Mouse (Mus musculus): Measurements from ENCODE around the gene Sema6d. TPM values are rescaled to one million over a fixed set of nuclear protein-coding genes. Genes with fewer than 3 reads are reported as not detected.

Gene Sema6d
- polyA plus RNA-seq, 1 experiment from 2014 or later = 27.5 TPM

GRCm38 (mm10) chr2:124171718-124172117 is 81.9 kb downstream of the Sema6d start:
- H3K4me2 ChIP-seq = no peak overlapping the region
- no peak overlapping the region for H3K27ac ChIP-seq (ENCODE audit: poor library complexity, severe bottlenecking)
- H3K4me3 ChIP-seq = no peak overlapping the region
- no peaks in the 10 kb centered on the region for H3K4me1 ChIP-seq (replicated peaks)
- ATAC-seq (ENCODE audit: insufficient number of reproducible peaks, low FRiP score) = no peak
- 74% methylated on average over 3 of the region's 3 CpGs for WGBS
- no peaks in the 10 kb centered on the region for H3K36me3 ChIP-seq
- no peaks in the 10 kb centered on the region for H3K27me3 ChIP-seq (replicated peaks)
- H3K9me3 ChIP-seq (replicated peaks) = no peaks in the 10 kb centered on the region
- no peak overlapping the region for H3K9ac ChIP-seq

- 43% methylated on average over 1 of the region's 1 CpGs for whole genome bisulfite sequencing
- Histone ChIP-seq H3K4me2 (no peak overlapping the region), H3K9me3 (replicated peaks) (no peaks in the 10 kb centered on the region), H3K9ac (no peak overlapping the region), H3K27ac (ENCODE audit: poor library complexity, severe bottlenecking) (no peak overlapping the region), H3K4me3 (no peak overlapping the region), H3K36me3 (no peaks in the 10 kb centered on the region), H3K4me1 (replicated peaks) (no peaks in the 10 kb centered on the region), H3K27me3 (replicated peaks) (no peaks in the 10 kb centered on the region)
- ATAC-seq (ENCODE audit: insufficient number of reproducible peaks, low FRiP score) = no peak
Measured at GRCm38 (mm10) chr2:124176265-124176664, 86.5 kb downstream of the Sema6d start.

GRCm38 (mm10) chr2:124176711-124177169 is 87.0 kb downstream of the Sema6d start:
- Histone ChIP-seq H3K9ac (no peak overlapping the region), H3K4me3 (no peak overlapping the region), H3K9me3 (replicated peaks) (no peaks in the 10 kb centered on the region), H3K4me1 (replicated peaks) (no peaks in the 10 kb centered on the region), H3K27ac (ENCODE audit: poor library complexity, severe bottlenecking) (no peak overlapping the region), H3K36me3 (no peaks in the 10 kb centered on the region), H3K4me2 (no peak overlapping the region), H3K27me3 (replicated peaks) (no peaks in the 10 kb centered on the region)
- no peak for ATAC-seq (ENCODE audit: insufficient number of reproducible peaks, low FRiP score)
- WGBS = 76% methylated on average over 4 of the region's 4 CpGs

- no peak overlapping the region for H3K9ac ChIP-seq
- no peak overlapping the region for H3K4me2 ChIP-seq
- 0 out of 2 replicates have a peak, but pooled peaks cover 3% of the 10 kb centered on the region for H3K4me1 ChIP-seq (replicated peaks)
- H3K27ac ChIP-seq (ENCODE audit: poor library complexity, severe bottlenecking) = no peak overlapping the region
- no peaks in the 10 kb centered on the region for H3K9me3 ChIP-seq (replicated peaks)
- WGBS = 77% methylated on average over 2 of the region's 2 CpGs
- H3K4me3 ChIP-seq = no peak overlapping the region
- no peak for ATAC-seq (ENCODE audit: insufficient number of reproducible peaks, low FRiP score)
- H3K36me3 ChIP-seq = no peaks in the 10 kb centered on the region
- H3K27me3 ChIP-seq (replicated peaks) = no peaks in the 10 kb centered on the region
Measured at GRCm38 (mm10) chr2:124189271-124189670, 99.5 kb downstream of the Sema6d start.

GRCm38 (mm10) chr2:124194041-124194440 is 104.3 kb downstream of the Sema6d start:
- H3K9me3 ChIP-seq (replicated peaks) = no peaks in the 10 kb centered on the region
- no peaks in the 10 kb centered on the region for H3K4me1 ChIP-seq (replicated peaks)
- H3K27ac ChIP-seq (ENCODE audit: poor library complexity, severe bottlenecking) = no peak overlapping the region
- no peak overlapping the region for H3K4me2 ChIP-seq
- WGBS = 88% methylated on average over 5 of the region's 5 CpGs
- no peak overlapping the region for H3K9ac ChIP-seq
- no peak for ATAC-seq (ENCODE audit: insufficient number of reproducible peaks, low FRiP score)
- no peaks in the 10 kb centered on the region for H3K27me3 ChIP-seq (replicated peaks)
- no peaks in the 10 kb centered on the region for H3K36me3 ChIP-seq
- H3K4me3 ChIP-seq = no peak overlapping the region

GRCm38 (mm10) chr2:124201493-124201892 is 111.7 kb downstream of the Sema6d start:
- Histone ChIP-seq H3K4me1 (replicated peaks) (no peaks in the 10 kb centered on the region), H3K36me3 (no peaks in the 10 kb centered on the region), H3K27ac (ENCODE audit: poor library complexity, severe bottlenecking) (no peak overlapping the region), H3K9me3 (replicated peaks) (no peaks in the 10 kb centered on the region), H3K4me2 (no peak overlapping the region), H3K9ac (no peak overlapping the region), H3K27me3 (replicated peaks) (no peaks in the 10 kb centered on the region), H3K4me3 (no peak overlapping the region)
- no peak for ATAC-seq (ENCODE audit: insufficient number of reproducible peaks, low FRiP score)
- WGBS = 86% methylated on average over 5 of the region's 5 CpGs

GRCm38 (mm10) chr2:124202475-124202990 is 112.8 kb downstream of the Sema6d start:
- Histone ChIP-seq H3K9ac (no peak overlapping the region), H3K27me3 (replicated peaks) (no peaks in the 10 kb centered on the region), H3K9me3 (replicated peaks) (no peaks in the 10 kb centered on the region), H3K27ac (ENCODE audit: poor library complexity, severe bottlenecking) (no peak overlapping the region), H3K4me3 (no peak overlapping the region), H3K4me1 (replicated peaks) (no peaks in the 10 kb centered on the region), H3K4me2 (no peak overlapping the region), H3K36me3 (no peaks in the 10 kb centered on the region)
- no peak for ATAC-seq (ENCODE audit: insufficient number of reproducible peaks, low FRiP score)
- 50% methylated on average over 4 of the region's 4 CpGs for WGBS

- ATAC-seq (ENCODE audit: insufficient number of reproducible peaks, low FRiP score) = no peak
- H3K9me3 ChIP-seq (replicated peaks) = no peaks in the 10 kb centered on the region
- 70% methylated on average over 5 of the region's 5 CpGs for WGBS
- no peak overlapping the region for H3K9ac ChIP-seq
- no peak overlapping the region for H3K4me3 ChIP-seq
- H3K27me3 ChIP-seq (replicated peaks) = no peaks in the 10 kb centered on the region
- no peaks in the 10 kb centered on the region for H3K36me3 ChIP-seq
- no peak overlapping the region for H3K4me2 ChIP-seq
- H3K4me1 ChIP-seq (replicated peaks) = 0 out of 2 replicates have a peak, but pooled peaks cover 5% of the 10 kb centered on the region
- H3K27ac ChIP-seq (ENCODE audit: poor library complexity, severe bottlenecking) = no peak overlapping the region
Measured at GRCm38 (mm10) chr2:124205811-124206210, 116.0 kb downstream of the Sema6d start.

- no peaks in the 10 kb centered on the region for H3K9me3 ChIP-seq (replicated peaks)
- 44% methylated on average over 2 of the region's 2 CpGs for WGBS
- no peak for ATAC-seq (ENCODE audit: insufficient number of reproducible peaks, low FRiP score)
- H3K36me3 ChIP-seq = no peaks in the 10 kb centered on the region
- H3K9ac ChIP-seq = no peak overlapping the region
- no peaks in the 10 kb centered on the region for H3K27me3 ChIP-seq (replicated peaks)
- 0 out of 2 replicates have a peak, but pooled peaks cover 5% of the 10 kb centered on the region for H3K4me1 ChIP-seq (replicated peaks)
- H3K27ac ChIP-seq (ENCODE audit: poor library complexity, severe bottlenecking) = no peak overlapping the region
- no peak overlapping the region for H3K4me3 ChIP-seq
- H3K4me2 ChIP-seq = no peak overlapping the region
Measured at GRCm38 (mm10) chr2:124208251-124208650, 118.5 kb downstream of the Sema6d start.

GRCm38 (mm10) chr2:124223559-124223958 is 133.8 kb downstream of the Sema6d start:
- no peaks in the 10 kb centered on the region for H3K27me3 ChIP-seq (replicated peaks)
- H3K4me2 ChIP-seq = no peak overlapping the region
- H3K27ac ChIP-seq (ENCODE audit: poor library complexity, severe bottlenecking) = no peak overlapping the region
- H3K4me1 ChIP-seq (replicated peaks) = 0 out of 2 replicates have a peak, but pooled peaks cover 3% of the 10 kb centered on the region
- no peak overlapping the region for H3K9ac ChIP-seq
- no peak for ATAC-seq (ENCODE audit: insufficient number of reproducible peaks, low FRiP score)
- H3K9me3 ChIP-seq (replicated peaks) = no peaks in the 10 kb centered on the region
- H3K36me3 ChIP-seq = no peaks in the 10 kb centered on the region
- WGBS = 78% methylated on average over 7 of the region's 7 CpGs
- H3K4me3 ChIP-seq = no peak overlapping the region

GRCm38 (mm10) chr2:124224328-124224727 is 134.6 kb downstream of the Sema6d start:
- Histone ChIP-seq H3K4me2 (no peak overlapping the region), H3K4me1 (replicated peaks) (0 out of 2 replicates have a peak, but pooled peaks cover 3% of the 10 kb centered on the region), H3K36me3 (no peaks in the 10 kb centered on the region), H3K9me3 (replicated peaks) (no peaks in the 10 kb centered on the region), H3K27me3 (replicated peaks) (no peaks in the 10 kb centered on the region), H3K27ac (ENCODE audit: poor library complexity, severe bottlenecking) (no peak overlapping the region), H3K4me3 (no peak overlapping the region), H3K9ac (no peak overlapping the region)
- no peak for ATAC-seq (ENCODE audit: insufficient number of reproducible peaks, low FRiP score)
- 58% methylated on average over 2 of the region's 2 CpGs for WGBS

GRCm38 (mm10) chr2:124234636-124235221 is 145.0 kb downstream of the Sema6d start:
- H3K4me3 ChIP-seq = no peak overlapping the region
- H3K9ac ChIP-seq = no peak overlapping the region
- 65% methylated on average over 9 of the region's 9 CpGs for WGBS
- no peaks in the 10 kb centered on the region for H3K27me3 ChIP-seq (replicated peaks)
- no peaks in the 10 kb centered on the region for H3K36me3 ChIP-seq
- no peak for ATAC-seq (ENCODE audit: insufficient number of reproducible peaks, low FRiP score)
- H3K4me2 ChIP-seq = no peak overlapping the region
- H3K4me1 ChIP-seq (replicated peaks) = peaks cover 10% of the 10 kb centered on the region
- no peaks in the 10 kb centered on the region for H3K9me3 ChIP-seq (replicated peaks)
- no peak overlapping the region for H3K27ac ChIP-seq (ENCODE audit: poor library complexity, severe bottlenecking)
